Mouse (Mus musculus) cerebellum, postnatal 36 days (tissue): ENCODE measurements around the gene Cdh3.

Source experiments
- DNase-seq, 2 experiments: peaks; one replicate each; pipeline ENCODE4 v3.0.0; 2021 to 2022; ENCODE audit warnings: mixed read lengths in 2 of 2

Cdh3 gene

DNA sequence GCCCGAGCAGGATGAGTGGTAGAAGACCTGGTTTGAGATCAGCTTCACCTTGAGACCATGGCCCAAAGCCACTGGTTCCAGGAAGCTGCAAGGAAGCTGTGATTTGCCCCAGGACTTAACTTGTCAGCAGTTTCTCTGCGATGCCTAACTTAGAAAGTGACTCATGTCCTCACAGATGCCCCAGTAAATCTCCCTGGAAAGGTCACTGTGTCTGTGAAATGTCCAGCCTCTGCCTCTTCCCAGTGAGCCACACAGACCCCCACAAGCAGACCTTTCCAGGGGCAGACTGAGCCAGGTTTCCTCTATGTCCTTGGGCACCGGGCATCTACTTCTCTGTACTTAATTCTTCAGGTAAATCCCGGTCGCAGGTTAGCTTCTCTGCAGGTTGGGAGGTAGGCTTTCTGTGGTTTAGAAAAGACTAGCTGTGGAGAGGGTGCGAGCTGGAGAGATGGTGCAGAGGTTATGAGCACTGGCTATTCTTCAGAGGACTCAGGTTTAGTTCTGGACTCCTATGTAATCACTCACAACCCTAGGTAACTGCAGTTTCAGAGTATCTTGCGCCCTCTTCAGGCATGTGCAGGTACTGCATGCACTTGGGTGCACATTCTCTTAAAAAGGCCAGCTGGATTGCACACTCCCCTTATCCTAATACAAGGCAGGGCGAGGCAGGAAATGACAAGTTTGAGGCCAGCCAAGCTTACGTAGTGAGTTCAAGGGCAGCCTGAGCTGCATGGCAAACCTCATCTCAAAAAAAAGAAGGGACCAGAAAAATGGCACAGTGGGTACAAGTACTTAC is 16.7 kb downstream of the Cdh3 start:
- DNase-seq = no peak

DNA sequence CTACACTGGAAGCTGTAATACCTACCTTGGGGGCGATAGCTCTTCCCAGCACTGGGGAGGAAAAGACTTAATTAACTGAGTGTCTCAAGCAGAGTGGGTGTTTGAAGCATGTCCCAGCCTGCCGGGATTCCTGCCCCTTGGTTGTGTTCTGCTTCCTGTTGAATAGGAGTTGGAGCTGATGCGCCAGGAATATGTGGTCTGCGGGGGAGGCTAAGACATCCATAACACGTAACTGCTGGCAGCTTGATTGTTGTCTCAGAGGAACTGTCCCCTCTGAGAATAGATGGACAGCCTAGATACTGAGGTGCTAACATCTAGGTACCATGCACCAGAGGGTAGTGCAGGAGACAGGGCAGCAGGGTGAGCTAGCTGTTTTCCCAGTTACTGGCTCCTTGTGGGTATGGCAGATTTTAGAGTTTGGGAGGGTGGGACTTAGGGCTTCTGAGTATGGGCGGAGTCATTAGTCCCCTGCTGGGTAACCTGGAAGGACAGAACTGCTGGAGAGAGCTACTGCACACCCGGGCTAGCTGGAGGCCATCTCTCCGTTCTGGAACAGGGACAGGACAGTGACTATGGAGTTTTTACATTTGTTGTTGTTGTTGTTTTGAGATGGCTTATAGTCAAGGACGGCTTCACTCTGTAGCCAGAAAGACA is 18.0 kb downstream of the Cdh3 start:
- DNase-seq = no peak

DNA sequence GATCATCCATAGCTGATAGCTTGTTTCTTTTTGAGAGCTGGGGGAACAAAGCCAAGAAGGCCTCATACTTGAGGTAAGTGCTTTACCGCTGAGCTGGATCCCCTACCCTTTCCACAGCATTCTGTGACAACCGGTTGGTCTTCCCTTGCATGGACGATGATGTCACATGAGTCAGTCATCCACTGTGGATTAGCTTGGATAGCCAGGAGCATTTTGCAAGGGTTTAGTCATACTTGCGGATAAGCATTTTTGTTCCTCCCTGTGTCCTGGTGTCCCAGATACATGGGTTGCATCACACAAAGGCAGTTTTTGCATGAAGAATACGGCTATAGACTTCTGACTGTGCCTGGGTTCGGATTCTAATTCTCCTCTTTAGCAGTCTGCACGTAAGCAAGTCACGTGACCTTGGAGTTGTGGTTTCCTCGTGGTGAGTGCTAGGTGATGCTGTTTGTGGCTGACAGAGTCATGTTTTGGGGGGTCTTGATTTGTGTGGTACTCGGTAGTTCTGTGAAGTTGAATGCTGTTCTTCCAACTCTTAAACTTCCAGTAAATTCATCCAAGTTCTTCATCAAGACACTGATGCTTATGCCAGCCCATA is 19.3 kb downstream of the Cdh3 start:
- no peak for DNase-seq

DNA sequence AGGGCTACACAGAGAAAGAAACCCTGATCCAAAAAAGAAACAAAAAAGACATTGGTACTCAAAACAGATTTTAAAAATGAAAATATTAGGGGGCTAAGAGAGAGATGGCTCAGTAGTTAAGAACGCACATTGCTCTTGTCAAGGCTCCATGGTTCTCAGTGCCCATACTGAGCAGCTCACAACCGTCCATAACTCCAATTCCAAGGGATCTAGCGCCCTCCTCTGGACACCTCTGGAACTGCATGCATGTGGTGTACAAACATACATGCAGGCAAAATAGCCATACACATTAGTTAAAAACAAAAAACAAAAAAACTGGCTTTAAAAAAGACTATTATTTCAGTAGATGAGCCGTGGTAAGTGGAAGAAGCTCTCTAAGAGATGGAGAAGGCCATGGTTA is 19.9 kb downstream of the Cdh3 start:
- DNase-seq = no peak

DNA sequence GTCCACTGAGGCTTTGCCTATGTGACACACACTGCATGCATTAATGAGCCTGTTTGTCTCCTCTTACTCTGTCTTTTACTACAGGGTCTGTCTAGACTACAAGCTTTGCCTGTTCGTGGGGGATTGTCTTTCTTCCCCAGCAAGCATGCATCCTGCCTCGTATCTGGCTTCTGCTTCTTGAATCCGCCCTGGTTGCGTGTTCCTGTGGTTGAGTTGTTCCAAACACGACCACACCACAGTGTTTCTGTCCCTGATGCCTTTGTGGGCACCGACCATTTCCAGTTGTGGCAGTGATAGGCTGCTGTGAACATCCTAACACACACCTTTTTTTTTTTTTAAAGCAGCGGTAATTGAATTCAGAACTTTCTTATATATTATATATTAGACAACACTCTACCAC is 23.0 kb downstream of the Cdh3 start:
- DNase-seq = no peak

DNA sequence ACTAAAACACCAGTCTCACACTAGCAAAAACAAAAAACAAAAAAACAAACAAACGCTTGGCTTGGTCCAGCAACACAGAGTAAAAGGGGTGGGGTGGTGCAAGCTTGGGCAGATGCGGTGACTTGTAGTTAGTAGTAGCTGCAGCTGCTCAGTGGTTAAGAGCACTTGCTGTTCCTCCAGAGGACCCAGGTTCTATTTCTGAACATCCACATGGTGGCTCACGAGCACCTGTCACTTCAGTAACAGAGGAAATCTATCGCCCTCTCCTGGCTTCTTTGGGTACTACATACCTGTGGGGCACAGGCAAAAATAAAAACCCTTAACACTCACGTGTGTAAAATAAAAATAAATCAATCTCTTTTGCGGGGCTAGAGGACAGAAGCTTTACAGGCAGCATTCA is 23.8 kb downstream of the Cdh3 start:
- DNase-seq = peak; percentile 13 to 31

DNA sequence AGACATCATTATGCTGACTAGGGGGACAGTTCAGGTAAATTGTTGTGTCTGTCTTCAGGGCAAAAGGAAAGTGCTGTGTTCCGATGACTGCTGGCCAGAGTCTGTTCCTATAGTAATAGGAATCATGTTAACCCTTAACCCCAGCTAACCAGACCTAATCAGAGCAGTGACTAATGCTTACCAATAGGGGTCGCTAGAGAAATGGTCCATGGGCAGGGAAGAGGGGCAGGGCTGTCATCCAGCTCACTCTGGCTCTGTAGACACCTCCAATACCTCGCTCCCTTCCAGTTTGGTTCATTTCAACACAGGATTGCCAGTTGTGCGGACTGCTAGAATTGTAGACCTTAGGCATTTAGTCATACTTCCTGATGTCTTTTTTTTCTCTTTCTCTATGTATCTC is 24.8 kb downstream of the Cdh3 start:
- no peak for DNase-seq

DNA sequence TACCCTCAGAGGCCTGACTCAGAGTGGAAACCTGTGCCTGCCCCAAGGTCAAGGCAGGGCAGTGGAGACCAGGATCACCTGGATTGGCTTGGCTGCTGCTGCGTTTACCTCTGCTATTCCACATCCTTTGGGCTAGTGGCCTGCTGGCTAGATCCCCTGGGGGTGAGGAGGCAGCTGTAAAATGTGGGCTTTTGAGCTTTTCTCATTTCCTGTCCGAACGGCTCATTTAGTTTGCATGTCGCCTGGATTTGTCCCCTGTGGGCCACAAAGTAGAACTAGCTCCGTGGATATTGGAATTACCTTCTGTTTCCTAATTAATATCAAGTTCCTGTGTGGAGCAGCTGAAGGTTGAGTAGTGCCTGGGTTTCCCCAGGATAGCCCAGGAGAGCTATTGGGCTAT is 28.5 kb downstream of the Cdh3 start:
- no peak for DNase-seq

DNA sequence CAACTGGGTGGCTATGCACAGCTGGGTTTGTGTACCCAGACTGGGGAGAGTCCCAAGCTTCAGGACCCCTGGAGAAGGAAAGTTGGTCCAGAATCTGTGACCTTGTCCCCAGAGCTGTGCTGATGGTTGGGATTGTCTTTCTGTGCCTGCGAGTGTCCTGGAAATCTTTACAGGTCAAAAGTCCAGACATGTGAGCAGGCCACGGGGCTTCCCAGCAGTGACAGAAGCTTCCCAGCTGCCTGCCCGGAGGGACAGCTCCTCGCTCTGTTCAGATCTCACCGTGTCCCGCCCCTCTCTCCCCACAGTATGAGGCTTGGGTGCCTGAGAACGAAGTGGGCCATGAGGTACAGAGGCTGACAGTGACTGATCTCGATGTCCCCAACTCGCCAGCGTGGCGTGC is 30.3 kb downstream of the Cdh3 start:
- no peak for DNase-seq

DNA sequence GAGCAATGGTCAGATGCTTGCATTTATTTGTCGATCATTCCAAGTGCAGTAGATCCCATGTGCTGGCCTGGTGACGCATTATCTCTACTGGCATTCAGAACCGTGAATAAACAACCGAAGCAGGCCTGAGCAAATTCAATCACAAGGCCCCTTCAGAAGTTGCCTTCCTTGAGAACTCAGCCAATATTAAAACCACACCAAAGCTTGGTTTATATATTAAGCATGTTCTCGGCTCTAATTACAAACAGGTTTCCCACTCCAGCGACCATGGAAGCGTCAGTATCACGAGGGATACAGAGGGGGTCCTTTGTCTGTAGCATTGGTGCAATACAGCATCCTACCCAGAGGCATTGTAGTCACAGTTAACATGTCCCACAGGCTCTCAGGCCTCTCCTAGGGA is 32.4 kb downstream of the Cdh3 start:
- DNase-seq = no peak

DNA sequence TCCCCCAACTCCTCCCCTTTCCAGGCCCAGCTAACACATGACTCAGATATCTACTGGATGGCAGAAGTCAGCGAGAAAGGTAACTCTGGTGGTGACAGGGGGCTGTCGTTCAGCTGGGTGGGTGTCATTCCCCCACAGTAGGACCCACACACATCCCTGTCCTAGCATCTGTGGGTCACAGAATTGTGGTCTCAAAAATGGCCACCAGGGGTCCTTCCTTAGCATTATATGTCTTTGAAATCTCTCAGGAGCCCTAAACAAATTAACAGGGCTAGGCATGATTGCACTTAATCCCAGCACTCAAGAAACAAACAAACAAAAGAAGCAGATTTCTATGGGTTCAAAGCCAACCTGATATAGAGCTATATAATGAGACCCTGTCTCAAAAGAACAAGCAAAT is 34.5 kb downstream of the Cdh3 start:
- no peak for DNase-seq

DNA sequence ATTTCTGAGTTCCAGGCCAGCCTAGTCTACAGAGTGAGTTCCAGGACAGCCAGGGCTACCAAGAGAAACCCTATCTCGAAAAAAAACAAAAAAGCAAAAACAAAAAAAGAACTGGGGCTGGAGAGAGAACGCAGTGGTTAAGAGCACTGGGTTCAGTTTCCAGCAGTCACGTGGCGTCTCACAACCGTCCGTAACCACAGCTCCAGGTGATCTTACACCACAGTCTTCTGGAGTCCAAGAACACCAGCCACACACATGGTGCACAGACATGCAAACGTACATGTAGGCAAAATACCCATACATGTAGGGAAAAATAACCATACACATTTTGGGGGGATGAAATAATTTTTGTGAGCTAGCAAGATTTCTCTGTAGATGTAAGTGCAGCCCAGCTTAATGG is 36.1 kb downstream of the Cdh3 start:
- no peak for DNase-seq

DNA sequence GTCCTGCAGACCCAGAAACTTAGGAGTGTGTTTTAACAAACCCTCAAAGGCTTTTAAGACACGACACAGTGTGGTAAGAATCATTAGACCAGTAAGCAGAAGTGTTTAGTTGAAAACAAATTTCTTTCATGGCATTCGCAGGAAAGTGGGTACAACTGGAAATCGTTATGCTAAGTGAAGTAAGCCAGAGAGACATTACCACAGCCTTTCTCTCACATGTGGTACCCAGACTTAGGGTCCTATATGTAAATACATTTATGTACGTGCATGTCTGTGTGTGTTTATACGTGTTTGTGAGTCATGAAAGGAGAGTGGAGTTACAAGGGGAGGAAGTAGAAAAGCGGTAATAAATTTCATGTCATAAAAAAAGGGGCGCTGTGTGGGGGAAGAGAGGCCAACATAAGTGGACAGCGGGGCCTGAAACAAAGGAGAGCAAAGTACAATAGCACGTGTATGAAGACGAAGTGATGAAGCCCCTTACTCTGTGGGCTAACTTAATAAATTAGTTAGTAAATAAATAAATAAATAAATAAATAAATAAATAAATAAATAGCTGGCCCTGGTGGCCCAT is 37.8 kb downstream of the Cdh3 start:
- DNase-seq = no peak

DNA sequence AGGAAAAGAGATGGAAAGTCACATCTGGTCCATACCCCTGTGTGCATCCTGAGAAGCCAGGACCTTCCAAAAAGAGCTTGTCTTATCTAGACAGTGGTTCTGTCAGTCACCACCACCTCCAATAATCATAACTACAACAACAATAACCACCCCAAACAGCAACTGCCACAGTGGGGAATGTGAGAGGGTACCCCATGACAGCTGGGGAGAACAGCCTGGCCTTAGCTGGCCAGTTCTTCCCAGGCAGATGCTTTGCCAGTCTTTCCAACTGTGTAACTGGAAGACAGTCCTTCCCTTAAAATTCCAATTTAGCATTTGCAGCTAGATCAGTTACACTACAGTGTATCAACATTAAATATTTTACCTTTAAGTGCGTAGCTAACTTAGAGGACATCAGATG is 40.2 kb downstream of the Cdh3 start:
- no peak for DNase-seq

DNA sequence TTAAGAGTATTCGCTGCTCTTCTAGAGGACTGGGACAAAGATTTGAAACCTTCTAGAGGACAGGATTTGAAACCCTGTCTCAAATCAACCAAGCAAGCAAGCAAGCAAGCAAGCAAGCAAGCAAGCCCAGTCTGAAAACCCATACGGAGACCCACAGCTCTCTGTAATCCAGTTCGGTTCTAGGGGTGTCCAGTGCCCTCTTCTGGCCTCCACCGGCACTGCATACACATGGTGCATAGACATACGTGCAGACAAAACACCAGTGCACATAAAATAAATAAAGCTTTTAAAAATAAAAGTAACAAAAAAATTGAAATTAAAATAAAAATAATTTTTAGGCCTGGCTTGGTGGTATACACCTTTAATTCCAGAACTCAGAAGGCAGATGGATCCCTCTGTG is 43.3 kb downstream of the Cdh3 start:
- no peak for DNase-seq

DNA sequence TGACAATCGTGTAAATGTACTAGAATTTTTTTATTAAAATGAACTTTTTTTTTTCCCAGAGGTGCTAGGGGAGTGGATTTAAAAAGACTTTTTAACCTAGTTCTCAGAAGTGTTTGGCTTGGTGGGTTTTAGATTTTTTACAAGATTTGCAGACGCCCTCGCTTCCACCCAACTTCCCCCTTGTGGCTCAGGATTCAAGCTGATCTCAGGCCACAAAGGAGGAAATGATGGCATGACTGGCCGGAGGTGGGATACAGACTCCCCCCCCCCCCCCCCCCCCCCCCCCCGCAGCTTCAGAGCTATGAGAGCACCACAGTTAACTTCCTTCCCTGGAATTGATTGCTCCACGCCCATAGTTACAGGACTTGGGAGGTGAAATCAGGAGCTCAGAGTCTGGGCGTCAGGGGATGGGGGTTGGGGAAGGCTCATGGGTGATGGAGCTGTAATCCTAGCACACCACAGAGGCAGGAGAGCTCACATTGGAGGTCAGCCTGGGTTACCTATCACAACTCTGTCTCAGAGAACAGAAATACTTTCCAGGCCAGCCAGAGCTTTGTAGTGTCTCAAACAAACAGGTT is 45.5 kb downstream of the Cdh3 start:
- DNase-seq = no peak

DNA sequence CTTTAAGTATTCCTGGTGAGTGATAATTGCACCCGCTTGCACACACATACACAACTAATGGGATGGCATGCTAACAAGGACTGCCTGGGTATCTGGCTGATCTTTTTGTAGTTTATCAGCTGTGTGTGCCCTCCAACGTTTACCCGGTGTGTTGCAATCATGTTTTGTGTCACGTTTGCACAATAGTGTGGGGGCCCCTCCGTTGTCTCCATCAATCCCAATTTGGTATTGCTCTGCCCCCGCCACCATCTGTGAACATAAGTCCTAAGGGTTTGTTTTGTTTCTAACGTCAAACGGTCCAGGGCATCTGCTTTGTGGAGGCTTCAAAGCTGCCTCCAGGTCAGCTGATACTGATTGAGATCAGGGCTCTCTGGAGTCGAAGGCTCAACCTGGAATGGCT is 49.2 kb downstream of the Cdh3 start:
- DNase-seq = no peak

DNA sequence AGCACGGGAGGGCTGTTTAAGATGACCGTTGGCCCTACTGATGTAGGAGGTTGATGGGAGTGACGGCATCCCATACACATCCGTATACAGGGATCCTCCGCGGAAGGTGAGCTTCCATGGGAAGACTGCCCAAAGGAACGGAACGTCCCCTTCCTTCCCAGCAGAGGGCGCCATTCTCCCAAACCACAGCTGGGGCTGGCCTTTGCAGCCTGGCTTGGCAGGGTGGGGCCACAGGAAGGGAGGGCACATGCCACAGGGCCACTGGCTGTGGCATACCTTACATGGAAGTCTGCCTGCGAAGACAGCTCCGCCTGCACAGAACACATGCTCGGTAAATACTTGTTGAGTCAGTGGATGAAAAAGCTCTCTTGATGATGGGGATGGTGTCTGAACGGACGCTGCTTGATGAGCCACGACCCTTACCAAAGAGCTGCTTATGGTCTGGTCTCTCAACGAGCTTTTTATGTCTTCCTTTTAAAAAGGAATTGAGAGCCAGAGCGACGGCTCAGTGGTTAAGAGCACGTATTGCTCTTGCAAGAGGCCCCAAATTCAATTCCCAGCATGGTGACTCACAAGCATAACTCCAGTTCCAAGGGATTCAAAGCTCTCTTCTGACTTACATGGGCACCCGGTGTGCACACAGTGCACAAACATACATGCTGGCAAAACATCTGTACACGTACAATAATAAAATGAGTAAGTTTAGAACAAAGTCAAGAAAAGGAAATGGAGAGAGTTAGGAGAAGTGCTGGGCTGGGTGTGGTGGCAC is 50.6 kb downstream of the Cdh3 start:
- DNase-seq = peak in 1 of 2 experiments; percentile 13

DNA sequence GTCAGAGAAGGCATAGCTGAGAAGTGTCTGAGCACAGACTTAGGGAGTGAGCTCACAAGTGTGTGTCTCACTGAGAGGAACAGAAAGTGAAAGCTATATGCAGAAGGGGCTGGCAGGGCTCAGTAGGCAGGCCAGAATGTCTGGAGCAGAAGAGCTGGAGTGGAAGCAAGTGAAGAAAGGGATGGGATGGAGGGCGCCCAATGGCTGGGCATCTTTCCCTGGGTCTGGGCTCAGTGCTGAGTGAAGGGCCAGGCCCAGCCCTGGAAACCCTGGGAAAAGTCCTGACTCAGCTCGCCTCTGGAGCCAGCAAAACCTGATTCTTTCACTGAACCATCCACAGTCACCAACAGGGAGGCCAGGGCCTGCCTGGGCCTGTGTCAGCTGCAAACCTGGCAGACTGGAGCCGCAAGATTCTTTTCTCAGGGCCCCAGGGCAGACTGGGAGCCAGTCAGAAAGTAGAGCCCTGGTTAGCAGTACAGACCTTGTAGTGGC is 53.0 kb downstream of the Cdh3 start:
- no peak for DNase-seq

DNA sequence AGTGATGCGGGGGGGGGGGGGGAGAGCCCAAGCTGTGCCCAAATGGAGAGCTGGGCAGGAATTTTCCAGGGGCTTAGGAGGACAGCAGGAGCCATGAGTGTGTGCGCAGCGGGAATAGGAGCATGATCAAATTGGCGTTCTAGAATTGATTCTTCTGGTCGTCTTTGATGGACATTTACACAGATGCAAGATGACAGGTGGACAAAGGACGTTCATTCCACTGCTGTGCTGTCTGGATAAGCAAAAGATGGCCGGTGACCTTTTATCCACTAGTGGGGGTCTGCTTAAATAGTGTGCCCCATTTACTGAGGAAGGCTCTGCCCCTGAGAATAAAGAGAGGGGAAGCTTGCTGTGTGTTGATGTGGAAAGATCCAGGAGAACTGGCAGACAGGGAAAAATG is 58.3 kb downstream of the Cdh3 start:
- no peak for DNase-seq

DNA sequence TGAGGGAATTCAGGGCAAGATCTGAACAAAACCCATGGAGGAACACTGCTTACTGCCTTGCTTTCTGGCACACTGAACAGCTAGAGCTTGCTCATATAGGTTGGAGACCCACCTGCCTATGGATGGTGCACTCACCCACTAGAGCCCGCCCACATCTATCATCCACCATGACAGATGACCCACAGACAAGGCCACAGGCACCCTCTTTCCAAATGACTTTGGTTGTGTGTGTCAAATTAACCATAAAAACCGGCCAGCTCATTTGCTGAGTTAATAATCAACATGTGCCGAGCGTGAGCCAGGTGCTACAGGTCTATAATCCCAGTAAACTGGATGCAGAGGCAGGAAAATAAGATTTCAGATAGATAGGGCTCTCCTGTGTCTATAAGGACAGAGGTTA is 59.7 kb downstream of the Cdh3 start:
- no peak for DNase-seq

DNA sequence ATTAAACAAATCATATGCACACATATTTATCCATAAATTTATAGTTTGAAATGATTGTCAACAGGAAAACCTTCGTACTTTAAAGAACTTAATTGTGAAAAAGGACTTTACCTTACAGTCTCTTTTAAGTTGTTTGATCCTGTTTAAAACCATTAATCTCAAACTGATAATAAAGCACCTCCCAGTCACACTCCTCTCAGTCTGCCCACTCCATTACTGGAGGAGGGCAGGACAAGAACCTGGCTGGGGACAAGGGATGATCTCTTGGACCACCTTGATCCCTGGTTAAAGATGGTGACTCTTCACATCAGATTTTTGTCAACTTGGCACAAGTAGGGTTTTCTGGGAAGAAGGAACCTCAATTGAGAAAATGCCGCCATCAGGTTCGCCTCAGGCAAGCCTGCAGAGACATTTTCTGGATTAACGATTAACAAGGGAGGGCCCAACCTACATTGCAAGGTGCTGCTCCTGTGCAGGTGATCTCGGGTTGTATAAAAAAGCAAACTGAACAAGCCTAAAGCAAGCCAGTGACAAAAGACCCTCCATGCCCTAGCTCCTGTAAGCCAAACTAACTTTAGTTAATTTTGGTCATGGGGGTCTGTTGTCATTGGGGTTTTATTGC is 61.0 kb downstream of the Cdh3 start:
- DNase-seq = no peak
